Mouse (Mus musculus) liver, embryonic 11.5 days (tissue): ENCODE measurements around the gene Rfc2. TPM values are rescaled to one million over a fixed set of nuclear protein-coding genes. Genes with fewer than 3 reads are reported as not detected.
"Not testable (repeated sequence)": the region's sequence is repeated elsewhere in the genome, so short reads cannot be mapped to it uniquely, and the experiment has no call there.

ENCODE experiments used
- ATAC-seq: fragments of 200-750 bp; cut with Nextera tagmentation; replicated peaks from 2 replicates; pipeline ENCODE4 v1.8.0; 2017; ENCODE audit warnings: moderate number of reproducible peaks, mild to moderate bottlenecking, moderate TSS enrichment, moderate library complexity; ENCODE audit not compliant: low FRiP score
- DNase-seq: peaks from one replicate; pipeline ENCODE4 v3.0.0-alpha.2; 2017; ENCODE audit warnings: low spot score
- H3K27ac ChIP-seq: fragments of 300-500 bp; sonication (generic); 2 replicates; pipeline ENCODE4 v1.5.1; 2014; ENCODE audit warnings: mild to moderate bottlenecking, low read depth, low read length, control low read depth
- H3K27me3 ChIP-seq: fragments of 300-500 bp; sonication (generic); replicated peaks from 2 replicates; pipeline ENCODE4 v1.6.1; 2014; ENCODE audit warnings: low read length, mixed read lengths; ENCODE audit not compliant: control insufficient read depth, insufficient read depth
- H3K36me3 ChIP-seq: fragments of 300-500 bp; sonication (generic); 2 replicates; pipeline ENCODE4 v1.6.1; 2014; ENCODE audit warnings: mild to moderate bottlenecking, low read length, moderate library complexity, mixed read lengths; ENCODE audit not compliant: control insufficient read depth, insufficient read depth
- H3K4me1 ChIP-seq: fragments of 300-500 bp; sonication (generic); replicated peaks from 2 replicates; pipeline ENCODE4 v1.6.1; 2014; ENCODE audit warnings: low read length, mixed read lengths; ENCODE audit not compliant: control insufficient read depth, insufficient read depth
- H3K4me2 ChIP-seq: fragments of 300-500 bp; sonication (generic); 2 replicates; pipeline ENCODE4 v1.6.1; 2014; ENCODE audit warnings: mild to moderate bottlenecking, control low read depth, moderate library complexity
- H3K4me3 ChIP-seq: fragments of 300-500 bp; sonication (generic); 2 replicates; pipeline ENCODE4 v1.5.1; 2014; ENCODE audit warnings: low read depth, low read length, control low read depth
- H3K9ac ChIP-seq: fragments of 300-500 bp; sonication (generic); 2 replicates; pipeline ENCODE4 v1.6.1; 2014; ENCODE audit warnings: low read depth, low read length, control low read depth
- H3K9me3 ChIP-seq: fragments of 300-500 bp; sonication (generic); 2 replicates; pipeline ENCODE4 v1.6.1; 2016; ENCODE audit warnings: low read length, inconsistent platforms, mixed read lengths; ENCODE audit not compliant: control insufficient read depth
- WGBS: fragments of 180-500 bp; shearing (Covaris S2); extraction: QIAGEN DNeasy Blood & Tissue Kit; methylation state at CpG from one replicate; pipeline ENCODE4 v1.1.7; 2014; 5-methylcytosine and 5-hydroxymethylcytosine counted together
- polyA plus RNA-seq: library from polyadenylated mRNA; unstranded; fragments of >200 nt; fragmentation: Nextera tagmentation; extraction: Ambion mirVana; gene quantifications from 2 replicates; pipeline ENCODE4 v1.2.1, GENCODE M21; 2014

Rfc2 gene
- polyA plus RNA-seq, 1 experiment from 2014 or later, result 363 TPM

- peak overlapping the region; percentile 88 for H3K27ac ChIP-seq
- peak overlapping the region; percentile 85 for H3K4me2 ChIP-seq
- peak overlapping the region; percentile 99 for H3K9ac ChIP-seq
- H3K4me1 ChIP-seq, result peaks cover 12% of the 10 kb centered on the region
- H3K4me3 ChIP-seq, result peak overlapping the region; percentile 93
- peaks cover 11% of the 10 kb centered on the region for H3K36me3 ChIP-seq
- no peaks in the 10 kb centered on the region for H3K27me3 ChIP-seq
- DNase-seq (no peak), ATAC-seq (peak; percentile 69)
- WGBS, result 1% methylated on average over 85 of the region's 85 CpGs
- H3K9me3 ChIP-seq, result no peaks in the 10 kb centered on the region
Observed at GRCm38 (mm10) chr5:134638461-134639268, 57.5 kb downstream of the Rfc2 start.

- peak within 1 kb of the TSS; percentile 88 for H3K27ac ChIP-seq
- peaks cover 11% of the 10 kb centered on the region for H3K36me3 ChIP-seq
- H3K4me3 ChIP-seq, result peak within 1 kb of the TSS; percentile 93
- H3K9ac ChIP-seq, result peak within 1 kb of the TSS; percentile 99
- H3K9me3 ChIP-seq, result no peaks in the 10 kb centered on the region
- under 1% methylated on average over 50 of the region's 52 CpGs for WGBS
- peak within 1 kb of the TSS; percentile 85 for H3K4me2 ChIP-seq
- DNase-seq, result peak; percentile 96
- peaks cover 12% of the 10 kb centered on the region for H3K4me1 ChIP-seq
- no peaks in the 10 kb centered on the region for H3K27me3 ChIP-seq
- peak; percentile 90 for ATAC-seq
Observed at GRCm38 (mm10) chr5:134639269-134639682, 58.1 kb downstream of the Rfc2 start, which contains the start of gene Eif4h. Gene Eif4h (minus strand): TSS chr5:134639490.

GRCm38 (mm10) chr5:134640371-134640770 is 59.2 kb downstream of the Rfc2 start:
- no peak overlapping the region for H3K27ac ChIP-seq
- ATAC-seq (no peak), DNase-seq (no peak)
- no peaks in the 10 kb centered on the region for H3K27me3 ChIP-seq
- 87% methylated on average over 3 of the region's 3 CpGs for WGBS
- no peak overlapping the region for H3K9ac ChIP-seq
- no peaks in the 10 kb centered on the region for H3K9me3 ChIP-seq
- no peak overlapping the region for H3K4me2 ChIP-seq
- H3K36me3 ChIP-seq, result peaks cover 6% of the 10 kb centered on the region
- peaks cover 12% of the 10 kb centered on the region for H3K4me1 ChIP-seq
- no peak overlapping the region for H3K4me3 ChIP-seq

GRCm38 (mm10) chr5:134644121-134644520 is 63.0 kb downstream of the Rfc2 start:
- ATAC-seq (no peak), DNase-seq (no peak)
- Histone ChIP-seq H3K4me3 (no peak overlapping the region), H3K9ac (no peak overlapping the region), H3K36me3 (no peaks in the 10 kb centered on the region), H3K4me2 (no peak overlapping the region), H3K4me1 (peaks cover 3% of the 10 kb centered on the region; the same call in 1 of the 2 replicates), H3K27me3 (no peaks in the 10 kb centered on the region), H3K27ac (no peak overlapping the region), H3K9me3 (no peaks in the 10 kb centered on the region)
- 81% methylated on average over 1 of the region's 1 CpGs for WGBS

GRCm38 (mm10) chr5:134644643-134645118 is 63.5 kb downstream of the Rfc2 start:
- H3K9ac ChIP-seq, result no peak overlapping the region
- DNase-seq (no peak), ATAC-seq (no peak)
- 56% methylated on average over 8 of the region's 8 CpGs for WGBS
- no peaks in the 10 kb centered on the region for H3K9me3 ChIP-seq
- H3K4me2 ChIP-seq, result no peak overlapping the region
- no peak overlapping the region for H3K27ac ChIP-seq
- H3K36me3 ChIP-seq, result no peaks in the 10 kb centered on the region
- H3K4me3 ChIP-seq, result no peak overlapping the region
- H3K4me1 ChIP-seq, result peaks cover 2% of the 10 kb centered on the region; the same call in 1 of the 2 replicates
- no peaks in the 10 kb centered on the region for H3K27me3 ChIP-seq

DNA sequence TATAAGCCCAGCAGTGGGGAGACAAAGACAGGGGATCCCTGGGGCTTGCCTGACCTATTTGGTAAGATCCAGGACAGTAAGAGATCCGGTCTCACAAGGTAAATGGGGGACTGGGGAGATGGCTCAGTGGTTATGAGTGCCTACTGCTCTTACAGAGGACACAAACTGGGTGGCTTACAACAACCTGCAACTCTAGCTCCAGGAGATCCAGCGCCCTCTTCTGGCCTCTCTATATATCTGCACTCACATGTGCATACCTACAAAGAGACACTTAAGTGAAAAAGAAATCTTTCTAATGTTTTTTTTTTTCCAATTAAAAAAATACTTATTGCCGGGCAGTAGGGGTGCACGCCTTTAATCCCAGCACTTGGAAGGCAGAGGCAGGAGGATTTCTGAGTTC is 65.3 kb downstream of the Rfc2 start:
- Histone ChIP-seq H3K4me3 (no peak overlapping the region), H3K4me1 (no peaks in the 10 kb centered on the region; the same call in 1 of the 2 replicates), H3K9me3 (no peaks in the 10 kb centered on the region), H3K4me2 (no peak overlapping the region), H3K27me3 (no peaks in the 10 kb centered on the region), H3K36me3 (no peaks in the 10 kb centered on the region), H3K27ac (no peak overlapping the region), H3K9ac (no peak overlapping the region)
- ATAC-seq, result no peak
- DNase-seq, result no peak
- WGBS, result 64% methylated on average over 4 of the region's 4 CpGs

DNA sequence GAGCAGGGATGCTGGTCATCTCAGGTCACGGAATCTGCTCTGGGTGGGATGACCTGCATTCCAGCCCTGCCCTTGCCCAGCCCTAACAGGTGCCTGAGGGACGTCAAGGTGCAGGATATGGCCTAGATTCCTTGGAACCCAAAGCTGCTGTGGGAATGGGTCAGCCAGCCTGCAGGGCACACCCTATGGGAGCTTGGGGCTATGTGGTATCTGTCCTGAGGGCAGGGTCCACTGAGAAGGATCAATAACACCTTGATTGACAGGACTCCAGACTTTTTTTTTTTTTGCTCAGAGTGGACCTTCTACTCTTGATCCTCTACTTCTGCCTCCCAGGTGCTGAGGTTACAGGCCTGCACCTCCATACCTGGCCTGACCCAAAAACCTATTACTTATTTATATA is 66.2 kb downstream of the Rfc2 start:
- H3K27ac ChIP-seq, result no peak overlapping the region
- peak; percentile 58; the same call in 1 of the 2 replicates for ATAC-seq
- no peaks in the 10 kb centered on the region for H3K9me3 ChIP-seq
- no peaks in the 10 kb centered on the region for H3K36me3 ChIP-seq
- 71% methylated on average over 2 of the region's 2 CpGs for WGBS
- H3K9ac ChIP-seq, result no peak overlapping the region
- no peak for DNase-seq
- no peaks in the 10 kb centered on the region for H3K27me3 ChIP-seq
- H3K4me1 ChIP-seq, result no peaks in the 10 kb centered on the region; the same call in 1 of the 2 replicates
- H3K4me2 ChIP-seq, result no peak overlapping the region
- no peak overlapping the region for H3K4me3 ChIP-seq

DNA sequence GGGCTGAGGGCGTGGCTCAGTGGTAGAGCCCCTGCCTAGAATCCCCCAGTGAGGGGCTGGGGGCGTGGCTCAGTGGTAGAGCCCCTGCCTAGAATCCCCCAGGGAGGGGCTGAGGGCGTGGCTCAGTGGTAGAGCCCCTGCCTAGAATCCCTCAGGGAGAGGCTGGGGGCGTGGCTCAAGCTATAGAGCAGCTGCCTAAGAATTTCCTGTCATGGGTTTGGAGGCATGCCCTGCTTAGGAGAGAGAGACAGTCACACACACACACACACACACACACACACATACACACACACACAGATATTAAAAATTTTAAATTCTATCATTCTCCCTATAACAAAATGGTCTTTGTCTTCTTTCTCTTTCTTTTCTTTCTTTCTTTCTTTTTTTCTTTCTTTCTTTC is 67.8 kb downstream of the Rfc2 start:
- not testable (repeated sequence) for H3K9me3 ChIP-seq, H3K27ac ChIP-seq, H3K27me3 ChIP-seq, DNase-seq, H3K9ac ChIP-seq, H3K4me1 ChIP-seq, ATAC-seq, H3K4me2 ChIP-seq, H3K4me3 ChIP-seq, H3K36me3 ChIP-seq
- whole genome bisulfite sequencing, result 81% methylated on average over 3 of the region's 4 CpGs

GRCm38 (mm10) chr5:134650926-134651325 is 69.8 kb downstream of the Rfc2 start:
- ATAC-seq (no peak), DNase-seq (peak; percentile 50)
- WGBS, result 30% methylated on average over 4 of the region's 5 CpGs
- H3K4me1 ChIP-seq, result no peaks in the 10 kb centered on the region; the same call in 1 of the 2 replicates
- no peak overlapping the region for H3K4me3 ChIP-seq
- H3K27ac ChIP-seq, result no peak overlapping the region
- H3K9ac ChIP-seq, result no peak overlapping the region
- H3K9me3 ChIP-seq, result no peaks in the 10 kb centered on the region
- no peaks in the 10 kb centered on the region for H3K36me3 ChIP-seq
- no peaks in the 10 kb centered on the region for H3K27me3 ChIP-seq
- H3K4me2 ChIP-seq, result no peak overlapping the region
